Mouse (Mus musculus) liver, adult 2 months (tissue): Measurements from ENCODE around the gene Tbx6.

Experiments
- CTCF ChIP-seq: fragments of 200-500 bp; IDR thresholded peaks from 2 replicates; pipeline ENCODE4 v1.5.1; 2011; ENCODE audit warnings: low read depth, low read length, control low read depth
- POLR2A ChIP-seq: fragments of 200-500 bp; IDR thresholded peaks from 2 replicates; pipeline ENCODE4 v1.6.1; 2011; ENCODE audit warnings: low read length, control low read depth; ENCODE audit not compliant: insufficient read depth; ENCODE audit errors: extremely low read depth

GRCm38 (mm10) chr7:126770784-126771183 is 10.5 kb upstream of the Tbx6 start:
- TF ChIP-seq CTCF (no peak), POLR2A (no peak)
